Mouse (Mus musculus): ENCODE data around the gene Pacrg. TPM values are rescaled to one million over a fixed set of nuclear protein-coding genes. Genes with fewer than 3 reads are reported as not detected.

The Pacrg gene
- total and polyA plus RNA-seq, 3 experiments = not detected

- H3K9me3 ChIP-seq (replicated peaks; ENCODE audit: insufficient read depth, low read length) = no peaks in the 10 kb centered on the region
- no peaks in the 10 kb centered on the region; the same call in 1 of the 2 replicates for H3K79me2 ChIP-seq (ENCODE audit: control insufficient read depth, insufficient read depth, low read length, poor library complexity)
- no peak overlapping the region for H3K9ac ChIP-seq (ENCODE audit: control insufficient read depth, low read depth, low read length, poor library complexity, severe bottlenecking)
- H3K4me1 ChIP-seq (ENCODE audit: control insufficient read depth in 1 of 2, insufficient read depth in 2 of 2, low read length in 2 of 2) = no peaks in the 10 kb centered on the region
- no peaks in the 10 kb centered on the region for H3K27me3 ChIP-seq (ENCODE audit: control insufficient read depth in 1 of 2, insufficient read depth in 2 of 2, low read length in 2 of 2)
- DNase-seq (ENCODE audit: low read depth, low spot score) = no peak
- H3K4me3 ChIP-seq (ENCODE audit: control insufficient read depth in 1 of 2, insufficient read depth in 1 of 2, low read depth in 2 of 2, low read length in 2 of 2) = no peak overlapping the region
- TF ChIP-seq CTCF (IDR thresholded peaks at IDR 0.05 in 2 of 3, conservative IDR thresholded peaks at IDR 0.05 in 1 of 3; ENCODE audit: control insufficient read depth in 1 of 3, insufficient read depth in 1 of 3, low read depth in 2 of 3, low read length in 3 of 3, poor library complexity in 1 of 3, severe bottlenecking in 1 of 3) (no peak), CHD1 (IDR thresholded peaks at IDR 0.05; ENCODE audit: low read depth, low read length) (no peak), MYC (IDR thresholded peaks at IDR 0.05; ENCODE audit: low read depth, low read length) (no peak), MYB (IDR thresholded peaks at IDR 0.05; ENCODE audit: low read depth, low read length) (no peak), ZKSCAN1 (IDR thresholded peaks at IDR 0.05; ENCODE audit: low read depth, low read length) (no peak), TBP (IDR thresholded peaks at IDR 0.05; ENCODE audit: low read depth, low read length) (no peak), MXI1 (IDR thresholded peaks at IDR 0.05; ENCODE audit: low read depth, low read length) (no peak), RAD21 (IDR thresholded peaks at IDR 0.05; ENCODE audit: low read depth, low read length) (no peak), E2F4 (IDR thresholded peaks at IDR 0.05; ENCODE audit: borderline replicate concordance, low read depth, low read length) (no peak), EP300 (IDR thresholded peaks at IDR 0.05; ENCODE audit: low read depth in 1 of 2, low read length in 2 of 2) (no peak), POLR2AphosphoS2 (IDR thresholded peaks at IDR 0.05; ENCODE audit: low read length) (no peak), NELFE (IDR thresholded peaks at IDR 0.05; ENCODE audit: low read depth, low read length) (no peak), JUND (IDR thresholded peaks at IDR 0.05; ENCODE audit: low read depth, low read length) (no peak), GATA1 (IDR thresholded peaks at IDR 0.05; ENCODE audit: low read depth, low read length) (no peak), MAFK (IDR thresholded peaks at IDR 0.05; ENCODE audit: borderline replicate concordance, low read depth, low read length) (no peak), KAT2A (conservative IDR thresholded peaks at IDR 0.05; ENCODE audit: low read depth, low read length) (no peak)
- no peak overlapping the region for H3K27ac ChIP-seq (ENCODE audit: control insufficient read depth, low read depth, low read length)
- no peaks in the 10 kb centered on the region for H3K36me3 ChIP-seq (ENCODE audit: control insufficient read depth in 1 of 2, insufficient read depth in 2 of 2, low read length in 2 of 2)
Measured at GRCm38 (mm10) chr17:10357348-10357747, 482.8 kb downstream of the Pacrg start.

DNA sequence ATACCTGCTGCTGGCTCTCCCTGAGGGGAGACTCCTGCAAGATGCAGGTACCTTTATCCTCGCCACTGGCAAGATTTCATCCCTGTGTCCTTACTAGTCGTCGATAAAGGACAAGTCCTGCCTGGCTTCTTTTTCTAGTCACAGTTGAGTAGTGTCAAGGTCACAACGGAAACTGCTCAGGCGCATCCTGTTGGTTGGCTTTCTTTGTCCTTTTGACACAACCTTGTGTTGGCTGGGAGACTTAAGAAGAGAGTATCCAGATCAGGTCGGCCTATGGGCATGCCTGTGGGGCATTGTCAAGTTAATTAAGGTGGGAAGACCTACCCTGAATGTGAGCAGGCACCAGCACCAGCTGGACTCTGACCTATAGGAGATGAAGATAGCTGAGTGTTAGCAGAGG is 483.8 kb downstream of the Pacrg start:
- Histone ChIP-seq H3K79me2 (ENCODE audit: control insufficient read depth, insufficient read depth, low read length, poor library complexity) (no peaks in the 10 kb centered on the region), H3K9ac (ENCODE audit: control insufficient read depth, low read depth, low read length, poor library complexity, severe bottlenecking) (no peak overlapping the region), H3K9me3 (replicated peaks; ENCODE audit: insufficient read depth, low read length) (no peaks in the 10 kb centered on the region), H3K36me3 (ENCODE audit: control insufficient read depth in 1 of 2, insufficient read depth in 2 of 2, low read length in 2 of 2) (no peaks in the 10 kb centered on the region), H3K4me3 (ENCODE audit: control insufficient read depth in 1 of 2, insufficient read depth in 1 of 2, low read depth in 2 of 2, low read length in 2 of 2) (no peak overlapping the region), H3K27ac (ENCODE audit: control insufficient read depth, low read depth, low read length) (no peak overlapping the region), H3K27me3 (ENCODE audit: control insufficient read depth in 1 of 2, insufficient read depth in 2 of 2, low read length in 2 of 2) (no peaks in the 10 kb centered on the region), H3K4me1 (ENCODE audit: control insufficient read depth in 1 of 2, insufficient read depth in 2 of 2, low read length in 2 of 2) (no peaks in the 10 kb centered on the region)
- TF ChIP-seq ZNF384 (IDR thresholded peaks at IDR 0.05; ENCODE audit: low read depth, low read length) = no peak
- no peak for TF ChIP-seq SMC3 (IDR thresholded peaks at IDR 0.05; ENCODE audit: low read depth, low read length)
- TF ChIP-seq MAX (IDR thresholded peaks at IDR 0.05; ENCODE audit: low read length) = no peak
- TF ChIP-seq RCOR1 (IDR thresholded peaks at IDR 0.05; ENCODE audit: low read depth, low read length) = no peak
- no peak for TF ChIP-seq EP300 (IDR thresholded peaks at IDR 0.05; ENCODE audit: low read depth in 1 of 2, low read length in 2 of 2)
- TF ChIP-seq MYB (IDR thresholded peaks at IDR 0.05; ENCODE audit: low read depth, low read length) = no peak
- no peak for TF ChIP-seq ETS1 (IDR thresholded peaks at IDR 0.05; ENCODE audit: low read depth, low read length)
- TF ChIP-seq USF2 (IDR thresholded peaks at IDR 0.05; ENCODE audit: borderline replicate concordance in 1 of 2, insufficient read depth in 1 of 2, low read depth in 1 of 2, low read length in 2 of 2) = no peak
- TF ChIP-seq POLR2A (IDR thresholded peaks at IDR 0.05; ENCODE audit: control insufficient read depth in 1 of 2, insufficient read depth in 1 of 2, low read depth in 1 of 2, low read length in 2 of 2, poor library complexity in 1 of 2) = no peak
- no peak for TF ChIP-seq KAT2A (conservative IDR thresholded peaks at IDR 0.05; ENCODE audit: low read depth, low read length)
- TF ChIP-seq HCFC1 (IDR thresholded peaks at IDR 0.05; ENCODE audit: low read depth, low read length) = no peak
- TF ChIP-seq JUND (IDR thresholded peaks at IDR 0.05; ENCODE audit: low read depth, low read length) = no peak
- no peak for TF ChIP-seq ZC3H11A (IDR thresholded peaks at IDR 0.05; ENCODE audit: low read depth, low read length)
- no peak for TF ChIP-seq POLR2AphosphoS2 (IDR thresholded peaks at IDR 0.05; ENCODE audit: low read length)
- no peak for TF ChIP-seq NRF1 (IDR thresholded peaks at IDR 0.05; ENCODE audit: insufficient read depth, low read depth, low read length, poor library complexity, severe bottlenecking)
- TF ChIP-seq UBTF (IDR thresholded peaks at IDR 0.05; ENCODE audit: borderline replicate concordance, insufficient read depth, low read depth, low read length) = no peak
- no peak for TF ChIP-seq GATA1 (IDR thresholded peaks at IDR 0.05; ENCODE audit: low read depth, low read length)
- TF ChIP-seq MEF2A (IDR thresholded peaks at IDR 0.05; ENCODE audit: extremely low read depth, insufficient replicate concordance, low read depth, low read length, poor library complexity, severe bottlenecking) = no peak
- DNase-seq (ENCODE audit: low read depth, low spot score) = no peak

Data from MEL (cell line).